Mouse (Mus musculus): ENCODE results near the gene Ggnbp2. TPM values are rescaled to one million over a fixed set of nuclear protein-coding genes. Genes with fewer than 3 reads are reported as not detected.
"Not testable (repeated sequence)": the region's sequence is repeated elsewhere in the genome, so short reads cannot be mapped to it uniquely, and the experiment has no call there.

Ggnbp2 gene
- polyA plus RNA-seq, 1 experiment from 2014 or later, result 52.0 TPM

- H3K9me3 ChIP-seq, result no peaks in the 10 kb centered on the region
- no peak overlapping the region for H3K4me3 ChIP-seq
- no peak for DNase-seq (ENCODE audit: low spot score)
- H3K27ac ChIP-seq (replicated peaks), result no peak overlapping the region
- no peaks in the 10 kb centered on the region for H3K4me1 ChIP-seq
- 93% methylated on average over 7 of the region's 7 CpGs for WGBS
- H3K36me3 ChIP-seq (replicated peaks), result peaks cover 95% of the 10 kb centered on the region
- no peaks in the 10 kb centered on the region for H3K27me3 ChIP-seq (replicated peaks; ENCODE audit: low read depth, poor library complexity, severe bottlenecking)
These were observed 21.1 kb upstream of the Ggnbp2 start for GRCm38 (mm10) chr11:84891705-84892104.

- Histone ChIP-seq H3K4me1 (no peaks in the 10 kb centered on the region), H3K27ac (replicated peaks) (no peak overlapping the region), H3K27me3 (replicated peaks; ENCODE audit: low read depth, poor library complexity, severe bottlenecking) (no peaks in the 10 kb centered on the region), H3K9me3 (no peaks in the 10 kb centered on the region), H3K36me3 (replicated peaks) (peaks cover 95% of the 10 kb centered on the region), H3K4me3 (no peak overlapping the region)
- no peak for DNase-seq (ENCODE audit: low spot score)
- 93% methylated on average over 2 of the region's 2 CpGs for WGBS
These were observed 18.9 kb upstream of the Ggnbp2 start for GRCm38 (mm10) chr11:84889492-84889891.

GRCm38 (mm10) chr11:84888025-84888424, 17.4 kb upstream of the Ggnbp2 start:
- no peak overlapping the region for H3K4me3 ChIP-seq
- H3K9me3 ChIP-seq, result no peaks in the 10 kb centered on the region
- WGBS, result 95% methylated on average over 8 of the region's 8 CpGs
- no peaks in the 10 kb centered on the region for H3K4me1 ChIP-seq
- peaks cover 97% of the 10 kb centered on the region for H3K36me3 ChIP-seq (replicated peaks)
- DNase-seq (ENCODE audit: low spot score), result no peak
- no peaks in the 10 kb centered on the region for H3K27me3 ChIP-seq (replicated peaks; ENCODE audit: low read depth, poor library complexity, severe bottlenecking)
- H3K27ac ChIP-seq (replicated peaks), result no peak overlapping the region

- no peak for DNase-seq (ENCODE audit: low spot score)
- H3K36me3 ChIP-seq (replicated peaks), result peaks cover 97% of the 10 kb centered on the region
- H3K9me3 ChIP-seq, result no peaks in the 10 kb centered on the region
- no peaks in the 10 kb centered on the region for H3K27me3 ChIP-seq (replicated peaks; ENCODE audit: low read depth, poor library complexity, severe bottlenecking)
- 86% methylated on average over 11 of the region's 11 CpGs for WGBS
- no peak overlapping the region for H3K4me3 ChIP-seq
- H3K4me1 ChIP-seq, result peaks cover 4% of the 10 kb centered on the region; the same call in 1 of the 2 replicates
- no peak overlapping the region for H3K27ac ChIP-seq (replicated peaks)
These were observed 16.3 kb upstream of the Ggnbp2 start for GRCm38 (mm10) chr11:84886767-84887511.

- 91% methylated on average over 5 of the region's 5 CpGs for WGBS
- Histone ChIP-seq H3K4me1 (peaks cover 9% of the 10 kb centered on the region), H3K27ac (replicated peaks) (no peak overlapping the region), H3K4me3 (no peak overlapping the region), H3K9me3 (no peaks in the 10 kb centered on the region), H3K27me3 (replicated peaks; ENCODE audit: low read depth, poor library complexity, severe bottlenecking) (no peaks in the 10 kb centered on the region), H3K36me3 (replicated peaks) (peaks cover 91% of the 10 kb centered on the region)
- no peak for DNase-seq (ENCODE audit: low spot score)
These were observed 15.6 kb upstream of the Ggnbp2 start for GRCm38 (mm10) chr11:84886236-84886635.

- no peaks in the 10 kb centered on the region for H3K9me3 ChIP-seq
- no peak overlapping the region for H3K4me3 ChIP-seq
- no peak overlapping the region for H3K27ac ChIP-seq (replicated peaks)
- no peak for DNase-seq (ENCODE audit: low spot score)
- peaks cover 16% of the 10 kb centered on the region for H3K4me1 ChIP-seq
- H3K36me3 ChIP-seq (replicated peaks), result peaks cover 84% of the 10 kb centered on the region
- 84% methylated on average over 4 of the region's 4 CpGs for WGBS
- H3K27me3 ChIP-seq (replicated peaks; ENCODE audit: low read depth, poor library complexity, severe bottlenecking), result no peaks in the 10 kb centered on the region
These were observed 14.6 kb upstream of the Ggnbp2 start for GRCm38 (mm10) chr11:84885238-84885637.

GRCm38 (mm10) chr11:84882346-84882745, 11.7 kb upstream of the Ggnbp2 start:
- peaks cover 66% of the 10 kb centered on the region for H3K36me3 ChIP-seq (replicated peaks)
- H3K27ac ChIP-seq (replicated peaks), result no peak overlapping the region
- H3K4me1 ChIP-seq, result peaks cover 27% of the 10 kb centered on the region
- no peaks in the 10 kb centered on the region for H3K9me3 ChIP-seq
- H3K27me3 ChIP-seq (replicated peaks; ENCODE audit: low read depth, poor library complexity, severe bottlenecking), result no peaks in the 10 kb centered on the region
- H3K4me3 ChIP-seq, result no peak overlapping the region
- no peak for DNase-seq (ENCODE audit: low spot score)
- WGBS, result 93% methylated on average over 7 of the region's 7 CpGs

- no peaks in the 10 kb centered on the region for H3K9me3 ChIP-seq
- no peak for DNase-seq (ENCODE audit: low spot score)
- peak overlapping the region; percentile 96 for H3K27ac ChIP-seq (replicated peaks)
- H3K4me3 ChIP-seq, result peak overlapping the region; percentile 92
- peaks cover 27% of the 10 kb centered on the region for H3K4me1 ChIP-seq
- 62% methylated on average over 9 of the region's 9 CpGs for WGBS
- no peaks in the 10 kb centered on the region for H3K27me3 ChIP-seq (replicated peaks; ENCODE audit: low read depth, poor library complexity, severe bottlenecking)
- H3K36me3 ChIP-seq (replicated peaks), result peaks cover 63% of the 10 kb centered on the region
These were observed 10.4 kb upstream of the Ggnbp2 start for GRCm38 (mm10) chr11:84880971-84881370.

GRCm38 (mm10) chr11:84880465-84880961, 9.9 kb upstream of the Ggnbp2 start:
- Histone ChIP-seq H3K36me3 (replicated peaks) (peaks cover 59% of the 10 kb centered on the region), H3K27ac (replicated peaks) (peak overlapping the region; percentile 96), H3K27me3 (replicated peaks; ENCODE audit: low read depth, poor library complexity, severe bottlenecking) (no peaks in the 10 kb centered on the region), H3K9me3 (no peaks in the 10 kb centered on the region), H3K4me3 (peak overlapping the region; percentile 92), H3K4me1 (peaks cover 27% of the 10 kb centered on the region)
- peak; percentile 78 for DNase-seq (ENCODE audit: low spot score)
- under 1% methylated on average over 24 of the region's 24 CpGs for WGBS

GRCm38 (mm10) chr11:84879772-84880464, 9.3 kb upstream of the Ggnbp2 start, which contains the start of the genes Myo19 and Pigw:
Gene Myo19, plus strand, starts transcription at chr11:84880148.
Gene Pigw, minus strand, starts transcription at chr11:84880285.
- Histone ChIP-seq H3K27ac (replicated peaks) (peak within 1 kb of the TSS; percentile 96), H3K36me3 (replicated peaks) (peaks cover 53% of the 10 kb centered on the region), H3K27me3 (replicated peaks; ENCODE audit: low read depth, poor library complexity, severe bottlenecking) (no peaks in the 10 kb centered on the region)

GRCm38 (mm10) chr11:84879007-84879771, 8.6 kb upstream of the Ggnbp2 start:
- WGBS, result 24% methylated on average over 7 of the region's 7 CpGs
- peak overlapping the region; percentile 92 for H3K4me3 ChIP-seq
- DNase-seq (ENCODE audit: low spot score), result no peak
- peak overlapping the region; percentile 96 for H3K27ac ChIP-seq (replicated peaks)
- no peaks in the 10 kb centered on the region for H3K27me3 ChIP-seq (replicated peaks; ENCODE audit: low read depth, poor library complexity, severe bottlenecking)
- peaks cover 27% of the 10 kb centered on the region for H3K4me1 ChIP-seq
- H3K36me3 ChIP-seq (replicated peaks), result peaks cover 46% of the 10 kb centered on the region
- no peaks in the 10 kb centered on the region for H3K9me3 ChIP-seq

More at GRCm38 (mm10) chr11:84879772-84880464, 9.3 kb upstream of the Ggnbp2 start, which contains the start of the genes Myo19 and Pigw:
- Histone ChIP-seq H3K4me1 (peaks cover 27% of the 10 kb centered on the region), H3K4me3 (peak within 1 kb of the TSS; percentile 92), H3K9me3 (no peaks in the 10 kb centered on the region)
- peak; percentile 88 for DNase-seq (ENCODE audit: low spot score)
- under 1% methylated on average over 81 of the region's 81 CpGs for WGBS

GRCm38 (mm10) chr11:84876020-84876419, 5.4 kb upstream of the Ggnbp2 start:
- H3K27ac ChIP-seq (replicated peaks); H3K9me3 ChIP-seq; H3K4me3 ChIP-seq; DNase-seq (ENCODE audit: low spot score); H3K27me3 ChIP-seq (replicated peaks; ENCODE audit: low read depth, poor library complexity, severe bottlenecking): not testable (repeated sequence)
- peaks cover 28% of the 10 kb centered on the region for H3K36me3 ChIP-seq (replicated peaks)
- 67% methylated on average over 1 of the region's 1 CpGs for WGBS
- H3K4me1 ChIP-seq, result peaks cover 21% of the 10 kb centered on the region
